Mouse (Mus musculus): Measurements from ENCODE around the gene Pld5. TPM values are rescaled to one million over a fixed set of nuclear protein-coding genes. Genes with fewer than 3 reads are reported as not detected.

Pld5 gene
- polyA plus RNA-seq (2015; fragmentation: Illumina TruSeq; extraction: RNeasy Lipid Tissue Mini Kit (QIAGEN cat#74804); ENCODE audit: low read depth, low replicate concordance), result 9.8 TPM

DNA sequence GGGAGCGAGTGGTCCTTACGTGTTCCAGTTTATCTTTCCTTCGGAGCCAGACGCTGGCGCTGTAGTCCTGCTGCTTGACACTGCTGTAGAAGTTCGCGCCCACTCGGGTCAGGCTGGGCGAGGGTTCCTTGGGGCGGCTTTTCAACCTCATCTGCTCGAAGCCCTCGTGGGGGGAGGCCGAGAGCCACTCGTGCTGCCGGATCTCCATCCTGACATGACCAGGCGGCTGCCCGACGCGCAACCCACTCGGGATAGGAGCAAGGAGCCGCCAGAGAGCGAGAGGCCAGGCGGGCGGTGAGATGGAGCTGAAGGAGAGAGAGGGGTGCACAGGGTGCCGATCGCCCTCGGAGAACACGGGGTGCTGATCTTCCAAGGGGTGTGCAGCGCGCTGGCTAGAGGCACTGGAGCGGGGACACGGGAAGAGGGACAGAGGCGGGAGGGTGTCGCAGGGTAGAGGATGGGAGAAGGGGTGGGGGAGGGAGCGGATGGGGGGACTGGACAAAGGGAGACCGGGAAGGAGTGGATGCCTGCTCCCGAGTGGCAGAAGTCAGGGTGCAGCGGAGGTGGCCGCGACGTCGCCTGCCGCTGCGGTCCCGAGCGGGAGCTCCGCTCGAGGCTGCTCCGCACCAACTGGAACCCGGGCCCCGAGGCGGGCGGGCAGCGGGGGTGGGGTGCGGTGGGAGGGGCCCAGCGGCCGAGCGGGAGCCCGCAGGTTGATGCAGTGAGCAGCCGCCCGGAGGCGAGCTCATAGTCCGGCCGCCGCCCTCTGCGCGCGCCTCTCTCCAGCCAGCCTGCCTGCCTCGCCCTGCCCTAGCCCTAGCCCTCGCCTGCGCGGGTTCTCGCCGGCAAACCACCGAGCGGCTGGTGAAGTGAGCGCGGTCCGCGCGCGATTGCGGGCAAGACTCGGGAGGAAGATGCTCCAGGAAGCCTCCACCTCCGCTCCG is at the start of gene Pld5:
Pld5 (minus strand) TSS at position 646 of the 944 bp plus-strand sequence.

DNA sequence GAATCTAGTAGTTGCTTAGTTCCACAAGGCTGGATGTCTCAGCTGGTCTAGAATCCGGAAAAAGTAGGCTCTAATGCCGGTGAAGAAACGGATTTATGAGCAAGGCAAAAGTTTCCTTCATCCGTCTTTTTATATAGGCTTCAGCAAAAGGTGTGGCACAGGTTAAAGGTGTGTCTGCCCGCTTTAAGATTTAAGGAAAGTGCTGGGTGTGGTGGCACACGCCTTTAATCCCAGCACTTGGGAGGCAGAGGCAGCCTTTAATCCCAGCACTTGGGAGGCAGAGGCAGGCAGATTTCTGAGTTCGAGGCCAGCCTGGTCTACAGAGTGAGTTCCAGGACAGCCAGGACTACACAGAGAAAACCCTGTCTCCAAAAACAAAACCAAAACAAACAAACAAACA is 296.1 kb downstream of the Pld5 start, which contains the start of gene Rbm8a2:
Rbm8a2 (minus strand) TSS at position 101 of the 400 bp plus-strand sequence.

DNA sequence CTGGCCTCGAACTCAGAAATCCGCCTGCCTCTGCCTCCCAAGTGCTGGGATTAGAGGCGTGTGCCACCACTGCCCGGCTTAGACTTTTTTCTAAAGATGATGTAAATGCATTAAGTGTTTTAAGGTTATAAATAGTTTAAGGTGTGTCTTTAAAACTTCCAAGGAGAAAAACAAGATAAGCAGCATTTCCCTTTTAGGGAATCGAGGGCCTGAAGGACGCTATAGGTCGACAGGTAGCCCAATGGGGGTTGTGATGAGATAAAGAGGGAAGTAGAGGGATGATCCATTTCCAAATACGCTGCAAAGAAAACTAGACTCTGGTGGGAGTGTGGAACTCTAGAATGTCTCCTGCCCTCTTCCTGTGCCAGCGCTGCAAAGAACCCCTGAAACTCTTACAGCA is 355.1 kb downstream of the Pld5 start, which contains the start of gene Gm38100:
Gm38100 (plus strand) TSS at position 301 of the 400 bp plus-strand sequence.

